Mouse (Mus musculus) intestine, postnatal 0 days (tissue): ENCODE measurements around the gene 4933402N22Rik. TPM values are rescaled to one million over a fixed set of nuclear protein-coding genes. Genes with fewer than 3 reads are reported as not detected.
"Not testable (repeated sequence)": the region's sequence is repeated elsewhere in the genome, so short reads cannot be mapped to it uniquely, and the experiment has no call there.

Experiments used
- ATAC-seq: fragments of 200-750 bp; cut with Nextera tagmentation; 2 replicates; pipeline ENCODE4 v1.8.0; 2017; ENCODE audit warnings: mild to moderate bottlenecking, moderate TSS enrichment, moderate library complexity
- H3K27ac ChIP-seq: fragments of 300-500 bp; sonication (generic); 2 replicates; pipeline ENCODE4 v1.5.1; 2014; ENCODE audit warnings: mild to moderate bottlenecking, low read depth, low read length, moderate library complexity
- H3K27me3 ChIP-seq: fragments of 300-500 bp; sonication (generic); replicated peaks from 2 replicates; pipeline ENCODE4 v1.6.1; 2014; ENCODE audit warnings: low read length, mixed read lengths; ENCODE audit not compliant: control insufficient read depth, insufficient read depth
- H3K36me3 ChIP-seq: fragments of 300-500 bp; sonication (generic); 2 replicates; pipeline ENCODE4 v1.6.1; 2014; ENCODE audit warnings: mild to moderate bottlenecking, moderate library complexity; ENCODE audit not compliant: control insufficient read depth, insufficient read depth
- H3K4me1 ChIP-seq: fragments of 300-500 bp; sonication (generic); replicated peaks from 2 replicates; pipeline ENCODE4 v1.6.1; 2014; ENCODE audit warnings: antibody characterized with exemption, low read length, mixed read lengths; ENCODE audit not compliant: control insufficient read depth, insufficient read depth
- H3K4me2 ChIP-seq: fragments of 300-500 bp; sonication (generic); replicated peaks from 2 replicates; pipeline ENCODE4 v1.6.1; 2014; ENCODE audit warnings: low read depth, mild to moderate bottlenecking, moderate library complexity
- H3K4me3 ChIP-seq: fragments of 300-500 bp; sonication (generic); 2 replicates; pipeline ENCODE4 v1.5.1; 2014; ENCODE audit warnings: low read depth, low read length
- H3K9ac ChIP-seq: fragments of 300-500 bp; sonication (generic); 2 replicates; pipeline ENCODE4 v1.6.1; 2014; ENCODE audit warnings: mild to moderate bottlenecking, low read depth, low read length
- H3K9me3 ChIP-seq: fragments of 300-500 bp; sonication (generic); 2 replicates; pipeline ENCODE4 v1.6.1; 2016; ENCODE audit warnings: mixed run types; ENCODE audit not compliant: control insufficient read depth
- WGBS: fragments of 180-500 bp; shearing (Covaris S2); extraction: QIAGEN DNeasy Blood & Tissue Kit; methylation state at CpG from one replicate; pipeline ENCODE4 v1.1.7; 2014; 5-methylcytosine and 5-hydroxymethylcytosine counted together
- polyA plus RNA-seq: library from polyadenylated mRNA; unstranded; fragments of >200 nt; fragmentation: Nextera tagmentation; extraction: Ambion mirVana; gene quantifications from 2 replicates; pipeline ENCODE4 v1.2.1, GENCODE M21; 2015

4933402N22Rik gene
- polyA plus RNA-seq: not detected in 2 replicates

DNA sequence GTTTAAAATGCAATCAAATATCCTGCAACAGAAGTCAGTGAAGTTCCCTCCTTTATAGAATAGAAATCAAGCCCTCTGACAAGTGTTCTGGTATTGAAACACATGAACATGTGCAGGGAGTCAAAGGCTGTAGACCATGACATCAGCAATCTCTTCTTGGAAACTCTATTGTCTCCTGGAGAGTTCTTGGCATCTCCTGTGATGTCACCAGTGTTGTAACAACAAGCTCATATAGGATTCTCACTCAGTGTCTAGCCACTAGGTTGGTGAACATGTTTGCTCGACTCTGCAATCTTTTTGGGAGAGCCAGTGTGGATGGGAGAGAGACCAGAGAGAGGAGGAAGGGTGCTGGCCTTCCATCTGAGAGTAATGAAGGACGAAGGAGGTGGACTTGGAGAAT, at the start of gene 4933402N22Rik:
Gene 4933402N22Rik, plus strand, starts transcription at position 301 of the 400 bp plus-strand sequence.
- H3K4me2 ChIP-seq, ATAC-seq, H3K4me1 ChIP-seq, H3K9me3 ChIP-seq, H3K27ac ChIP-seq, H3K27me3 ChIP-seq, H3K4me3 ChIP-seq, H3K36me3 ChIP-seq, H3K9ac ChIP-seq: not testable (repeated sequence)
- WGBS: 40% methylated on average over 1 of the region's 2 CpGs

GRCm38 (mm10) chr5:11923790-11924189, 5.9 kb downstream of the 4933402N22Rik start:
- WGBS: 68% methylated on average over 2 of the region's 2 CpGs
- not testable (repeated sequence) for ATAC-seq, H3K27me3 ChIP-seq

More at GRCm38 (mm10) chr5:11923790-11924189, 5.9 kb downstream of the 4933402N22Rik start:
- H3K36me3 ChIP-seq, H3K9me3 ChIP-seq, H3K27ac ChIP-seq, H3K4me2 ChIP-seq, H3K4me1 ChIP-seq, H3K9ac ChIP-seq, H3K4me3 ChIP-seq: not testable (repeated sequence)

Other genes starting within 250 kb of the 4933402N22Rik start
- gene Gm8922, start 236.1 kb upstream of the 4933402N22Rik start, polyA plus RNA-seq: not detected in 2 replicates
- not detected in 2 replicates for gene Gm8926, start 147.5 kb upstream of the 4933402N22Rik start, polyA plus RNA-seq
- not detected in 2 replicates for gene Gm6465, start 72.5 kb upstream of the 4933402N22Rik start, polyA plus RNA-seq